Mouse (Mus musculus) C2C12 (cell line): ENCODE measurements around the gene Enpp1. TPM values are rescaled to one million over a fixed set of nuclear protein-coding genes. Genes with fewer than 3 reads are reported as not detected.
A peak's percentile ranks its signal among the peaks of the same experiment; 100 is the strongest.

Source experiments
- H3K27me3 ChIP-seq: one replicate; pipeline ENCODE4 v1.6.1; 2011; ENCODE audit not compliant: control insufficient read depth, insufficient read depth, insufficient read length
- H3K36me3 ChIP-seq: one replicate; pipeline ENCODE4 v1.6.1; 2011; ENCODE audit not compliant: control insufficient read depth, insufficient read depth
- H3K4me3 ChIP-seq: one replicate; pipeline ENCODE4 v1.5.1; 2011; ENCODE audit warnings: mild to moderate bottlenecking, control low read depth; ENCODE audit not compliant: poor library complexity, insufficient read depth, severe bottlenecking
- H3K79me2 ChIP-seq: one replicate; pipeline ENCODE4 v1.6.1; 2011; ENCODE audit not compliant: control insufficient read depth, insufficient read depth
- H3K79me3 ChIP-seq: one replicate; pipeline ENCODE4 v1.6.1; 2011; ENCODE audit warnings: low read depth, control low read depth
- H3ac ChIP-seq: one replicate; pipeline ENCODE3; 2011; ENCODE audit warnings: low read depth; ENCODE audit not compliant: control insufficient read depth, insufficient read length
- CEBPB ChIP-seq: IDR thresholded peaks from one replicate; pipeline ENCODE4 v1.6.1; 2011; ENCODE audit warnings: low read depth, mild to moderate bottlenecking, control low read depth, moderate library complexity
- CTCF ChIP-seq: IDR thresholded peaks from one replicate; pipeline ENCODE4 v1.5.1; 2011; ENCODE audit not compliant: control insufficient read depth, insufficient read depth, insufficient read length
- FOSL1 ChIP-seq: IDR thresholded peaks from one replicate; pipeline ENCODE4 v1.8.0; 2011; ENCODE audit warnings: mild to moderate bottlenecking, low read length; ENCODE audit not compliant: poor library complexity, insufficient read depth, severe bottlenecking
- MAX ChIP-seq: IDR thresholded peaks from one replicate; pipeline ENCODE4 v1.6.1; 2011; ENCODE audit warnings: mild to moderate bottlenecking, control low read depth
- MYOD1 ChIP-seq: IDR thresholded peaks from one replicate; pipeline ENCODE4 v1.6.1; 2011; ENCODE audit warnings: low read depth; ENCODE audit not compliant: control insufficient read depth, insufficient read length
- MYOG ChIP-seq: IDR thresholded peaks from one replicate; pipeline ENCODE4 v1.6.1; 2011; ENCODE audit not compliant: control insufficient read depth, insufficient read length; ENCODE audit errors: extremely low read depth
- USF1 ChIP-seq: IDR thresholded peaks from one replicate; pipeline ENCODE4 v1.6.1; 2011; ENCODE audit warnings: low read depth, mild to moderate bottlenecking, control low read depth, moderate library complexity
- polyA plus RNA-seq: library from polyadenylated mRNA; unstranded; fragments of >200 nt; fragmentation: generic; extraction: Trizol; gene quantifications from one replicate; pipeline ENCODE4 v1.2.1, GENCODE M21; 2012; ENCODE audit warnings: missing spikeins

Enpp1 gene
- polyA plus RNA-seq, 1 experiment, result 1.3 TPM

GRCm38 (mm10) chr10:24650990-24651569, 60.9 kb downstream of the Enpp1 start:
- no peak overlapping the region for H3ac ChIP-seq
- no peaks in the 10 kb centered on the region for H3K79me2 ChIP-seq
- no peak for TF ChIP-seq MYOG
- TF ChIP-seq USF1, result no peak
- TF ChIP-seq FOSL1, result no peak
- TF ChIP-seq MYOD1, result no peak
- no peak for TF ChIP-seq CEBPB
- TF ChIP-seq CTCF, result no peak
- TF ChIP-seq MAX, result no peak
- H3K4me3 ChIP-seq, result no peak overlapping the region
- H3K27me3 ChIP-seq, result no peaks in the 10 kb centered on the region
- no peaks in the 10 kb centered on the region for H3K36me3 ChIP-seq
- no peaks in the 10 kb centered on the region for H3K79me3 ChIP-seq

GRCm38 (mm10) chr10:24647996-24648738, 63.8 kb downstream of the Enpp1 start:
- H3K36me3 ChIP-seq, result no peaks in the 10 kb centered on the region
- no peaks in the 10 kb centered on the region for H3K27me3 ChIP-seq
- H3K79me3 ChIP-seq, result no peaks in the 10 kb centered on the region
- no peak overlapping the region for H3K4me3 ChIP-seq
- H3K79me2 ChIP-seq, result no peaks in the 10 kb centered on the region
- no peak overlapping the region for H3ac ChIP-seq
- TF ChIP-seq CEBPB, result peak; percentile 39
- no peak for TF ChIP-seq USF1

GRCm38 (mm10) chr10:24645169-24645568, 66.8 kb downstream of the Enpp1 start:
- Histone ChIP-seq H3K4me3 (no peak overlapping the region), H3ac (no peak overlapping the region), H3K27me3 (no peaks in the 10 kb centered on the region), H3K36me3 (no peaks in the 10 kb centered on the region), H3K79me2 (no peaks in the 10 kb centered on the region), H3K79me3 (no peaks in the 10 kb centered on the region)
- TF ChIP-seq MYOD1 (no peak), FOSL1 (no peak), MAX (no peak), CTCF (no peak), MYOG (no peak), USF1 (no peak), CEBPB (no peak)

- Histone ChIP-seq H3ac (no peak overlapping the region), H3K79me3 (no peaks in the 10 kb centered on the region), H3K27me3 (no peaks in the 10 kb centered on the region), H3K79me2 (no peaks in the 10 kb centered on the region), H3K36me3 (no peaks in the 10 kb centered on the region), H3K4me3 (no peak overlapping the region)
- TF ChIP-seq MAX, result no peak
- no peak for TF ChIP-seq FOSL1
- TF ChIP-seq USF1, result no peak
- no peak for TF ChIP-seq CTCF
These were observed 69.0 kb downstream of the Enpp1 start for GRCm38 (mm10) chr10:24642796-24643580.

GRCm38 (mm10) chr10:24641416-24642140, 70.4 kb downstream of the Enpp1 start:
- no peak overlapping the region for H3K4me3 ChIP-seq
- no peaks in the 10 kb centered on the region for H3K27me3 ChIP-seq
- no peaks in the 10 kb centered on the region for H3K79me2 ChIP-seq
- TF ChIP-seq MYOD1 (no peak), FOSL1 (no peak), CEBPB (no peak), MYOG (no peak), CTCF (no peak), MAX (no peak), USF1 (no peak)
- no peak overlapping the region for H3ac ChIP-seq
- H3K79me3 ChIP-seq, result no peaks in the 10 kb centered on the region
- H3K36me3 ChIP-seq, result no peaks in the 10 kb centered on the region
